Mouse (Mus musculus) megakaryocyte progenitor cell, adult 5-6 weeks (primary cell): ENCODE data around the gene Lrp2. TPM values are rescaled to one million over a fixed set of nuclear protein-coding genes. Genes with fewer than 3 reads are reported as not detected.

Experiments
- ATAC-seq: replicated peaks from 2 replicates; pipeline ENCODE4 v1.8.0; 2016; ENCODE audit warnings: mild to moderate bottlenecking, moderate TSS enrichment, inconsistent platforms; ENCODE audit not compliant: poor library complexity
- total RNA-seq, 2 experiments: library from RNA; stranded (forward) in 1 of 2; stranded (reverse) in 1 of 2; fragments of 157-497, 149-512 nt in 1 of 2; fragments of 200-1000 nt in 1 of 2; gene quantifications; 2 replicates each; pipeline versions ENCODE4 v1.2.3 to v1.2.4; 2015 to 2017

Gene Lrp2
- total RNA-seq, 2 experiments from 2014 or later = under 0.01 TPM; not detected in 1

GRCm38 (mm10) chr2:69530691-69531527 lies 55.0 kb downstream of the Lrp2 start:
- no peak for ATAC-seq

DNA sequence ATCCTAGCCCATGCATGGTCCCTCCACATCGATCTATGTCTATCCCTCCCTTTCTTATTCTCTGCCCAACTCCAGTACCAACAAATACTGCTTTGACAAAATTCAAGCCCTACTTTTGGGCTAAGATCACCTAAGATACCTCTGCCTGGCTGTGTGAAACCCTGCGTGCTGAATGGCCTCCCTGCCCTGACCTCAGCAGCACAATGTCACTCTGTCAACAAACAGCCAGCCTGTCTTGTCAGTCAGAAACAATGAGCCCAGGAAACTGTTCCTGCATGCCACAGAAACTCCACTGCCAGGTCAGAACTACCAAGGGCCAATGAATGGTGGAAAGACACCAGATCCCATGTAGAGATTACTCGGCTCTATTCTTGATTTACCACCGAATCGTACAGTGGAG lies 55.7 kb downstream of the Lrp2 start:
- ATAC-seq = no peak

- no peak for ATAC-seq
These were observed 65.6 kb downstream of the Lrp2 start for GRCm38 (mm10) chr2:69520273-69520672.

- ATAC-seq = peak; percentile 65
These were observed 67.6 kb downstream of the Lrp2 start for GRCm38 (mm10) chr2:69518307-69518706.

GRCm38 (mm10) chr2:69511766-69512165 lies 74.1 kb downstream of the Lrp2 start:
- ATAC-seq = no peak

DNA sequence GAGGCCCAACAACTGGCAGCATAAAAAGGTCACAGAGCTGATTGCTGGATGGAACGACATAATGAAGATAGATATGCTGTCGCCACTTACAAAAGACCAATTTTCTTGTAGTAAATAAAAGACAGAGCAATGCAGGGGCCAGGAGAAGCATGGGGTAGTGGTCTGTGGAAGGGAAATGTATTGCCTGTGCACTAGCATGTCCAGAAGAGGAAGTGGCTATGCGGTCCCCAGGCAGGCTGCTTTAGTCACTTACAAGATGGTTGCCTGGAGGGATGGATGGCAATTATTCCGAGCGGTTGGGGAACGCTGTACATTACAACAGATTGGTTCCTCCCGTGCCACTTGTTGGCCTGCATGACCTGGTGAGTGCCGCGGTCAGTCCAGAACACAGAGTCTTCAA lies 85.5 kb downstream of the Lrp2 start:
- peak; percentile 37; the same call in 1 of the 2 replicates for ATAC-seq

GRCm38 (mm10) chr2:69493130-69493529 lies 92.7 kb downstream of the Lrp2 start:
- no peak for ATAC-seq

- ATAC-seq = no peak
These were observed 104.9 kb downstream of the Lrp2 start for GRCm38 (mm10) chr2:69480965-69481364.

DNA sequence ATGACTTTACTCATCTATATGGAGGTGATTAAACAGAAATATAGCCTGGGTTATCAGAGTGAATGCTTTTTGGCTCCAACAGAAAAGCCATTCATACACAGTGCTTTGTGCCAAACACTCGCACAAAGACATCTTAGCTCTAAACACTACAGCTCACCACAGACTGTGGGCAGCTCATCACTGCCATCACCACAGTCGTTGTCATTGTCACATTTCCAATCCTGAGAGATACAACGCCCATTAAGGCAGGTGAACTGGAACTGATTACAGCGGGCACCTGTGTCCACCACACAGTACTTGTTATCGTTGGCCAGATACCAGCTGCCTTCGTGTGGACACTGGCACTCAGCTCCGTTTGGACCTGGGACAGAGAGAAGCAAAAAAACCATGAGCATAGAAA lies 106.0 kb downstream of the Lrp2 start:
- no peak for ATAC-seq

- ATAC-seq = no peak
These were observed 109.0 kb downstream of the Lrp2 start for GRCm38 (mm10) chr2:69476901-69477300.

GRCm38 (mm10) chr2:69475177-69475576 lies 110.7 kb downstream of the Lrp2 start:
- ATAC-seq = no peak

DNA sequence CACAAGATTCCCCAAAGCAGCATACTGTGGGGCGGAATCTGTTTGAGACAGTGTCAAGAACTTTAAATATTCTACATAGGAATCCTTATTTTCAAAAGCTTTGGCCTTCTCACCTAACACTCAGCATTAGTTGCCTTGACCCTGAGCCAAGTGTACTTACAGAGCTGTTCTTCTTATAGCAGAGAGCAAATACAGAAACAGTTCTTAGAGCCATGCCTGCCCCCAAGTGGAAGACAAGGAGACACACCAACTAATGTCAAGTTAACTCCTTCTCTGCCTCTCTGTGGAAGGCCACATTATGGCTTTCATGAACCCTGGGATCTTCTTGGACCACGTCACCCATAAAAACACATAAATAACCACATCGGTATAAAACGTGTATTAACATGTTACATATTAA lies 114.0 kb downstream of the Lrp2 start:
- ATAC-seq = no peak

GRCm38 (mm10) chr2:69463609-69464008 lies 122.3 kb downstream of the Lrp2 start:
- no peak for ATAC-seq

DNA sequence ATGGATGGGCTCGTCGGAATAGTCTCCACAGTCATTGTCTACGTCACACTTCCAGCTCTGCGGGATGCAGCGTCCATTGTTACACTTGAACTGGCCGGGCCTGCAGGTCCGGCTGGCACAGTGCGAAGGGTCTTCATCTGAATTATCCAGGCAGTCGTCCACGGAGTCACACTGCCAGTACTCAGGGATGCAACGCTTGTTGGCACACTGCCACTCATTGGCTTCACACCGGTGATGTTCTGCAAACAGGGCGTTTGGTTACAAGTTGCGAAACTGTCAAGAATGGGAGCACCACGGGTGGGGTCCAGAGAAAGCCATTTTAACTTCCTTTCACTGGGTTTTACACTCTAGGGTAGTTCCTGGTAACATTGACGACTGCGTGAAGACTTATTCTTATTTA lies 126.4 kb downstream of the Lrp2 start:
- no peak for ATAC-seq

DNA sequence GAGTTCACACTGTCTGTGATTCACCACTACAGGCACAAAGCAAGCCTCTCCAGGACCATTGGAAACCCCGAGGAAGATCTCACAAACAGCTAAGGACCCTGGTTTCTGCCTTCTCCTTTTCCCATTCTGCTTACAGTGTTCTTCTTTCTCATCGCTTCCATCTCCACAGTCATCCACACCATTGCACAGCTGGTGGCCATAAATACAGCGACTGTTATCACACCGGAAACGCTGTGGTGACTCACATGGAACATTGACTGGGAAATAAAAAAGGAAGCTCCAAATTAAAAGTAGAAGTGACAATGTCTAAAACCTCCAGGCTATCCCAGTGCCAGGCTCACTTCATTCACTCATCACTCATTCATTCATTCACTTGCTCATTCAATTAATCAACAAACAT lies 134.7 kb downstream of the Lrp2 start:
- no peak for ATAC-seq

DNA sequence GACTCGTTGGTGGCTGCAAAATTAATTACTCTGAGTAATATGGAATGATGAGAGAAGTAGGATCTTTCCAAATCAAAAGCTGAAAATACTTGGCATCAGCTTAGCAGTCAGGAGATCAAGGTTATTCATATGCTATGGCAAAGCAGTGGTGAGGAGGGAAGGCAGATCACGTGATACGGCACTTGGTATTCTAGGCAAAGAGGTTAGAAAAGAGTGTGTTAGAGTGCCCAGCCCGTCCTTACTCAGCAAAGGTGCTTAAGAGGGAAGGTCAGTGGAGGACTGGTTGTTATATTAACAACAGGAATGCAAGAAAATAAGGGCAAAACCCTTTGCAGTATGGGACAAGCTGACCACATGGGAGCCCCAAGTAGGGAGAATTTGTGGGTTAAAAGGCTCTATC lies 137.3 kb downstream of the Lrp2 start:
- ATAC-seq = no peak

DNA sequence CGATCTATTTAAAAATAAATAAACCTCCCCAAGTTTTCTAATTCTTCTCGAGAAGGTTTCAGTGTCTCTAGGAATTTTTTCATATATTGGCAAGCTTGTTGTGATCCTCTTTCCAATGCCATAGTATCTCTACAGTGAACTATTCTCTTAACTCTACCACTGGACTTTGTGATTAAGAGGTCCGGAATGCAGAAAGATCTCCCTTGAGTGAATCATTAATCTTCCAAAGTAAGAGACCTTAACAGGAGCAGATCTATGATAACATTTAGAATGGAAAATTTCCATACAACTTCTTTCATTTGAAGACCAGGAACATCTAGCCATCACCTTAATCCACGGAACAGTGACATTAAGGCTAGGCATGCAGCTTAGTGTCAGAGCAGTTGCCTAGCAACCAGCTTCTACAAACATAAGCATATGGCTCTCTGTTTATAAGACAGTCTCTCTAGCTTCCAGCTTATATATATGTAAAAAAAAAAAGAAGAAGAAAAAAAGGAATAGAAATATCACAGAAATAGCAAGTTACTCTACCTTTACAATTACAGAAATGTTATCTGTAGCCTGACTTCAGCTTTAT lies 139.9 kb downstream of the Lrp2 start:
- ATAC-seq = no peak

DNA sequence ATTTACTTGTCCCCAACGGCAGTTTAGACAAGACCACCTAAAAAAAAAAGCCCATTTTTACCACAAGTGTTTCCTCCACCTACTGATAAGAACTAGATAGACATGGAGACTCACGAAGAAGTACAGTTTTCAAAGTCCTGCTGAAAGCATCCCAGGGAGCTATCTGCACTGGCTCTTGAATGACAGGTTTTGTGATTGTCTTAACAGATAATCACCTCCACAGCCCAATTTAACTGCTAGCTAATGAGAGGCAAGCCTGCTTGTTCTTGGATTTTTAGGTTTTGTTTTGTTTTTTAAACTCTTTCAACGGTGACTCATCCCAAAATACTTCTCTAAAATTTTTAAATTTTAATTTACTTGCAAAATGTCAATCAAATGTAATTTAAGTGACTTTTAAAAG lies 144.2 kb downstream of the Lrp2 start:
- no peak for ATAC-seq

GRCm38 (mm10) chr2:69428116-69428515 lies 157.7 kb downstream of the Lrp2 start:
- ATAC-seq = peak; percentile 72

DNA sequence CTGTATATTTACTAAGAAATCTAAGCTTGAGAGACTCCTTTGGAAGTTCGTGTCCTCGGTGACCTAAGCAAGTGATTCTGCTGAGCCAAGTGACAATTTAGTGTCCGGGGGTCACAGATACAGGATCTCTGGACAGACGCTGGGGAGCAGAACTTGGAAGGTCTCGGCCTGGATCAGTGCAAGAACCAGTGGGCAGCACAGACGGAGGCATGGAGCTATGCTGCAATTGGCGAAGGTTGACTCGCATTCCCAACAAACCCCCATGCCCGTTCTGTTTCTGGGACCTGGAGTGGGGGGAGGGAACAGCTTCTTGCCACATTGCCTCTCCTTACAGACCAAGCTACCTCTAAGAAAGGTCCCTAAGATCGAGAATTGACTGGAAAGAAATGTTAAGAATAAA lies 158.7 kb downstream of the Lrp2 start:
- ATAC-seq = no peak

DNA sequence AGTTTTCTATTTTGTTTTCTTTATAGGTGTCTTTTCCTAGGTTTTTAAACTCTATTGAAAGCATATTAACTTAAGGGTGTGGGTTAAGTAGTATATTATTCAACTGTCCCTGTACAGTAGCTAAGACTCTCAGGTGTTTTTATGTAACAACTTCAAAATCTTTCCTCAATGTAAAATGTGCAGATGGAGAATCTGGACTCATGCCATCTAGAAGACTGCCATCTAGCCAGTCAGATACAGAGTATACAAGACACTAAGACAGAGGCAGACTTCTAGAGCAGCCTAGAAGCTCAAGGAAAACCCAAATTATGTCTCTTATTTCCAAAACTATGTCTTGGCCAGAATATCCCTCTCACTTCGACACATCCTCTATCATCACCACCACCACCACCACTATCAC lies 159.8 kb downstream of the Lrp2 start:
- ATAC-seq = no peak

- no peak for ATAC-seq
These were observed 161.0 kb downstream of the Lrp2 start for GRCm38 (mm10) chr2:69424829-69425228.
